Mouse (Mus musculus) spleen, adult 2 months (tissue): ENCODE measurements around the gene Nme4. TPM values are rescaled to one million over a fixed set of nuclear protein-coding genes. Genes with fewer than 3 reads are reported as not detected.

ENCODE experiments used
- DNase-seq, 2 experiments: peaks; one replicate each; pipeline versions ENCODE4 v3.0.0 to v3.0.0-alpha.2; 2012 to 2021; ENCODE audit warnings: low spot score in 2 of 2, low read depth in 1 of 2
- H3K27ac ChIP-seq: fragments of 200-500 bp; 2 replicates; pipeline ENCODE4 v1.5.1; 2012; ENCODE audit warnings: low read length, inconsistent platforms; ENCODE audit not compliant: insufficient read depth
- H3K27me3 ChIP-seq: fragments of 200-500 bp; 2 replicates; pipeline ENCODE4 v1.6.1; 2012; ENCODE audit warnings: mild to moderate bottlenecking, moderate library complexity, low read length, inconsistent platforms; ENCODE audit not compliant: control insufficient read depth, insufficient read depth
- H3K36me3 ChIP-seq: fragments of 200-500 bp; 2 replicates; pipeline ENCODE4 v1.6.1; 2012; ENCODE audit warnings: mild to moderate bottlenecking, low read length, inconsistent platforms; ENCODE audit not compliant: control insufficient read depth, insufficient read depth
- H3K4me1 ChIP-seq: fragments of 200-500 bp; 2 replicates; pipeline ENCODE4 v1.6.1; 2011; ENCODE audit warnings: inconsistent platforms; ENCODE audit not compliant: control insufficient read depth, insufficient read depth, insufficient read length
- H3K4me3 ChIP-seq: fragments of 200-500 bp; 2 replicates; pipeline ENCODE4 v1.5.1; 2011; ENCODE audit warnings: mild to moderate bottlenecking, inconsistent platforms; ENCODE audit not compliant: insufficient read depth, insufficient read length; ENCODE audit errors: extremely low read depth
- CTCF ChIP-seq: fragments of 200-500 bp; IDR thresholded peaks from 2 replicates; pipeline ENCODE4 v1.5.1; 2011; ENCODE audit warnings: mild to moderate bottlenecking, inconsistent platforms; ENCODE audit not compliant: insufficient read depth, insufficient read length, insufficient replicate concordance; ENCODE audit errors: extremely low read depth
- POLR2A ChIP-seq: fragments of 200-500 bp; IDR thresholded peaks from 2 replicates; pipeline ENCODE4 v1.6.1; 2011; ENCODE audit warnings: low read depth, low read length, inconsistent platforms
- WGBS: fragments of 180-500 bp; shearing (Covaris S2); methylation state at CpG from one replicate; pipeline ENCODE4 v1.1.7; 2018; 5-methylcytosine and 5-hydroxymethylcytosine counted together
- polyA plus RNA-seq: library from polyadenylated mRNA; depleted of rRNA; stranded (reverse); fragments of >200 nt; gene quantifications from 2 replicates; pipeline ENCODE4 v1.2.3, GENCODE M21; 2012; rRNA removed

The Nme4 gene
- polyA plus RNA-seq: 13.7 and 17.7 TPM in 2 replicates

- 2% methylated on average over 47 of the region's 47 CpGs for WGBS
- no peaks in the 10 kb centered on the region for H3K36me3 ChIP-seq
- no peaks in the 10 kb centered on the region for H3K27me3 ChIP-seq
- no peak for DNase-seq
- no peak within 1 kb of the TSS for H3K27ac ChIP-seq
- no peaks in the 10 kb centered on the region; the same call in 1 of the 2 replicates for H3K4me1 ChIP-seq
- H3K4me3 ChIP-seq: peak within 1 kb of the TSS; percentile 56; the same call in 1 of the 2 replicates
- TF ChIP-seq CTCF (no peak), POLR2A (no peak)
Observed at GRCm38 (mm10) chr17:26095121-26095740, at the start of gene Nme4. Gene Nme4, minus strand, starts transcription at chr17:26095602.

- TF ChIP-seq CTCF: no peak
- TF ChIP-seq POLR2A: no peak
- H3K4me3 ChIP-seq: no peak overlapping the region
- no peak overlapping the region for H3K27ac ChIP-seq
- H3K27me3 ChIP-seq: no peaks in the 10 kb centered on the region
- H3K4me1 ChIP-seq: peaks cover 5% of the 10 kb centered on the region; the same call in 1 of the 2 replicates
- no peak for DNase-seq
- H3K36me3 ChIP-seq: peaks cover 8% of the 10 kb centered on the region
- 94% methylated on average over 5 of the region's 5 CpGs for WGBS
Observed at GRCm38 (mm10) chr17:26143386-26143785, 48.0 kb upstream of the Nme4 start.

GRCm38 (mm10) chr17:26142796-26143195, 47.4 kb upstream of the Nme4 start:
- Histone ChIP-seq H3K4me1 (peaks cover 5% of the 10 kb centered on the region), H3K4me3 (no peak overlapping the region), H3K27ac (no peak overlapping the region), H3K27me3 (no peaks in the 10 kb centered on the region), H3K36me3 (peaks cover 8% of the 10 kb centered on the region)
- TF ChIP-seq POLR2A (no peak), CTCF (no peak)
- DNase-seq: no peak
- WGBS: 85% methylated on average over 4 of the region's 4 CpGs

GRCm38 (mm10) chr17:26138901-26139381, 43.5 kb upstream of the Nme4 start:
- H3K4me3 ChIP-seq: peak overlapping the region; percentile 90
- H3K4me1 ChIP-seq: peaks cover 2% of the 10 kb centered on the region; the same call in 1 of the 2 replicates
- DNase-seq: peak in 1 of 2 experiments; percentile 27
- no peak for TF ChIP-seq CTCF
- no peak for TF ChIP-seq POLR2A
- H3K36me3 ChIP-seq: peaks cover 4% of the 10 kb centered on the region; the same call in 1 of the 2 replicates
- H3K27ac ChIP-seq: peak overlapping the region; percentile 84
- whole genome bisulfite sequencing: under 1% methylated on average over 57 of the region's 58 CpGs
- H3K27me3 ChIP-seq: no peaks in the 10 kb centered on the region

GRCm38 (mm10) chr17:26138239-26138836, 42.9 kb upstream of the Nme4 start, which contains the start of gene Axin1:
Gene Axin1, plus strand, starts transcription at chr17:26138688.
- H3K27me3 ChIP-seq: no peaks in the 10 kb centered on the region
- WGBS: 2% methylated on average over 42 of the region's 42 CpGs
- H3K36me3 ChIP-seq: peaks cover 4% of the 10 kb centered on the region; the same call in 1 of the 2 replicates
- peak; percentile 57 for TF ChIP-seq POLR2A
- peak; percentile 43; the same call in 1 of the 2 replicates for TF ChIP-seq CTCF
- DNase-seq: peak; percentile 92 to 93
- H3K4me1 ChIP-seq: peaks cover 2% of the 10 kb centered on the region; the same call in 1 of the 2 replicates
- H3K4me3 ChIP-seq: peak within 1 kb of the TSS; percentile 90
- H3K27ac ChIP-seq: peak within 1 kb of the TSS; percentile 84

- H3K4me3 ChIP-seq: no peak overlapping the region
- 70% methylated on average over 2 of the region's 2 CpGs for WGBS
- no peaks in the 10 kb centered on the region for H3K27me3 ChIP-seq
- peak overlapping the region; percentile 36; the same call in 1 of the 2 replicates for H3K27ac ChIP-seq
- DNase-seq: no peak
- H3K4me1 ChIP-seq: peaks cover 2% of the 10 kb centered on the region; the same call in 1 of the 2 replicates
- no peak for TF ChIP-seq CTCF
- TF ChIP-seq POLR2A: no peak
- H3K36me3 ChIP-seq: no peaks in the 10 kb centered on the region
Observed at GRCm38 (mm10) chr17:26137751-26138130, 42.3 kb upstream of the Nme4 start.

- peaks cover 2% of the 10 kb centered on the region; the same call in 1 of the 2 replicates for H3K4me1 ChIP-seq
- H3K27ac ChIP-seq: no peak overlapping the region
- TF ChIP-seq CTCF: no peak
- TF ChIP-seq POLR2A: no peak
- no peaks in the 10 kb centered on the region for H3K27me3 ChIP-seq
- WGBS: 79% methylated on average over 11 of the region's 11 CpGs
- no peak for DNase-seq
- H3K4me3 ChIP-seq: no peak overlapping the region
- no peaks in the 10 kb centered on the region for H3K36me3 ChIP-seq
Observed at GRCm38 (mm10) chr17:26137106-26137750, 41.8 kb upstream of the Nme4 start.
